Mouse (Mus musculus) brain, embryonic 14.5 days (tissue): ENCODE measurements around the gene Clec4d.
"Not testable (repeated sequence)": the region's sequence is repeated elsewhere in the genome, so short reads cannot be mapped to it uniquely, and the experiment has no call there.

Experiments
- CTCF ChIP-seq: fragments of 200-500 bp; IDR thresholded peaks from 2 replicates; pipeline ENCODE4 v1.5.1; 2012; ENCODE audit warnings: inconsistent platforms, mild to moderate bottlenecking, moderate library complexity, borderline replicate concordance; ENCODE audit not compliant: insufficient read depth, insufficient read length; ENCODE audit errors: extremely low read depth
- POLR2A ChIP-seq: fragments of 200-500 bp; IDR thresholded peaks from 2 replicates; pipeline ENCODE4 v1.6.1; 2012; ENCODE audit warnings: mild to moderate bottlenecking, inconsistent platforms, borderline replicate concordance; ENCODE audit not compliant: poor library complexity, insufficient read depth, insufficient read length, severe bottlenecking; ENCODE audit errors: extremely low read depth

- not testable (repeated sequence) for TF ChIP-seq CTCF, POLR2A
These were observed 13.0 kb upstream of the Clec4d start for GRCm38 (mm10) chr6:123248862-123249261.
